7 mouse cellular contexts compared by ENCODE assay signal in genomic region chr11:3163122-3163521, GRCm38 (mm10). TPM values are rescaled to one million over a fixed set of nuclear protein-coding genes. Genes with fewer than 3 reads are reported as not detected.
DNase-seq lines count a peak whose midpoint lies in the region.
"Not testable (repeated sequence)": the region's sequence is repeated elsewhere in the genome, so short reads cannot be mapped to it uniquely, and the experiment has no call there.

No protein-coding gene starts in this region.

- 83% methylated on average over 2 of the region's 2 CpGs for WGBS in heart, embryonic 10.5 days

- H3K27ac ChIP-seq in heart, embryonic 10.5 days, result not testable (repeated sequence)

- H3K4me3 ChIP-seq in heart, embryonic 10.5 days, result not testable (repeated sequence)

- H3K9me3 ChIP-seq in heart, embryonic 10.5 days, result peaks cover 15% of the 10 kb centered on the region

- DNase-seq in T-cell, adult 2 months (ENCODE audit: low spot score), result peak; percentile 42
- DNase-seq in embryo, embryonic 10 days (ENCODE audit: low spot score), result peak; percentile 5
- peak; percentile 75 for DNase-seq in heart, embryonic 10.5 days (ENCODE audit: low spot score)
- DNase-seq in kidney, postnatal 25 days, result peak; percentile 45 to 58
- peak; percentile 47 for DNase-seq in lung, postnatal 36 days
- DNase-seq in splenic B cell, adult 2 months (ENCODE audit: low read depth, low spot score), result peak; percentile 22
- DNase-seq in thymus, postnatal 4 days, result peak; percentile 16

- H3K27me3 ChIP-seq in heart, embryonic 10.5 days (ENCODE audit: insufficient read depth, poor library complexity, severe bottlenecking); splenic B cell, adult 2 months (ENCODE audit: control insufficient read depth, insufficient read depth, low read length, poor library complexity, severe bottlenecking): not testable (repeated sequence)

- H3K4me1 ChIP-seq in heart, embryonic 10.5 days, result not testable (repeated sequence)

- not testable (repeated sequence) for H3K36me3 ChIP-seq in heart, embryonic 10.5 days; splenic B cell, adult 2 months (ENCODE audit: control insufficient read depth, insufficient read depth, low read length, poor library complexity, severe bottlenecking)

RNA-seq across cellular contexts. Expression of gene Sfi1, which starts 30.1 kb away (rescaled TPM):
- 10.3 and 11.7 TPM in 2 replicates for polyA plus RNA-seq in heart, embryonic 10.5 days (2016; fragmentation: Nextera tagmentation; extraction: Ambion mirVana)

RNA-seq across cellular contexts. Expression of gene Eif4enif1, which starts 39.1 kb away (rescaled TPM):
- polyA plus RNA-seq in heart, embryonic 10.5 days (2016; fragmentation: Nextera tagmentation; extraction: Ambion mirVana), result 42.4 and 51.0 TPM in 2 replicates

Comparison
In these comparisons a context has a peak if more than half of its experiments do, and no peak if none do; other contexts are left out.
1. DNase-seq: peak in every context shown above with its lines; median percentile 75 in heart, embryonic 10.5 days; 52 in kidney, postnatal 25 days; 47 in lung, postnatal 36 days; 42 in T-cell, adult 2 months; 22 in splenic B cell, adult 2 months; 16 in thymus, postnatal 4 days; 5 in embryo, embryonic 10 days.